Mouse (Mus musculus) intestine, embryonic 14.5 days (tissue): ENCODE measurements at regions not wholly inside any gene's neighbourhood (a gene's known extent, or its start where the extent isn't known, plus 50 kb on each side); places are given as distances from the start of the nearest gene placed in this dataset.

Experiments
- ATAC-seq: fragments of 200-750 bp; cut with Nextera tagmentation; replicated peaks from 2 replicates; pipeline ENCODE4 v1.8.0; 2017; ENCODE audit warnings: low read depth, moderate number of reproducible peaks, moderate TSS enrichment, moderate library complexity; ENCODE audit not compliant: low FRiP score, low TSS enrichment
- DNase-seq: peaks from one replicate; pipeline ENCODE4 v3.0.0-alpha.2; 2018; ENCODE audit warnings: low spot score
- H3K27ac ChIP-seq: fragments of 300-500 bp; sonication (generic); 2 replicates; pipeline ENCODE4 v1.5.1; 2014; ENCODE audit warnings: low read depth, mild to moderate bottlenecking, control low read depth
- H3K27me3 ChIP-seq: fragments of 300-500 bp; sonication (generic); replicated peaks from 2 replicates; pipeline ENCODE4 v1.6.1; 2014; ENCODE audit warnings: low read length, control low read depth; ENCODE audit not compliant: control insufficient read depth, insufficient read depth
- H3K36me3 ChIP-seq: fragments of 300-500 bp; sonication (generic); 2 replicates; pipeline ENCODE4 v1.6.1; 2014; ENCODE audit warnings: low read length, control low read depth; ENCODE audit not compliant: control insufficient read depth, insufficient read depth
- H3K4me1 ChIP-seq: fragments of 300-500 bp; sonication (generic); replicated peaks from 2 replicates; pipeline ENCODE4 v1.6.1; 2014; ENCODE audit warnings: low read length, control low read depth, mixed read lengths; ENCODE audit not compliant: control insufficient read depth, insufficient read depth
- H3K4me2 ChIP-seq: fragments of 300-500 bp; sonication (generic); 2 replicates; pipeline ENCODE4 v1.6.1; 2014; ENCODE audit warnings: low read length
- H3K4me3 ChIP-seq: fragments of 300-500 bp; sonication (generic); 2 replicates; pipeline ENCODE4 v1.5.1; 2014; ENCODE audit warnings: low read depth, low read length, control low read depth, mixed read lengths
- H3K9ac ChIP-seq: fragments of 300-500 bp; sonication (generic); 2 replicates; pipeline ENCODE4 v1.6.1; 2014; ENCODE audit warnings: mild to moderate bottlenecking, low read length
- H3K9me3 ChIP-seq: fragments of 300-500 bp; sonication (generic); 2 replicates; pipeline ENCODE4 v1.6.1; 2016; ENCODE audit warnings: low read length, control low read depth; ENCODE audit not compliant: control insufficient read depth
- WGBS: fragments of 180-500 bp; shearing (Covaris S2); extraction: QIAGEN DNeasy Blood & Tissue Kit; methylation state at CpG from one replicate; pipeline ENCODE4 v1.1.7; 2014; 5-methylcytosine and 5-hydroxymethylcytosine counted together

GRCm38 (mm10) chr8:82529153-82529552, 126.1 kb upstream of the Il15 start:
- ATAC-seq, result no peak
- H3K4me2 ChIP-seq, result no peak overlapping the region

GRCm38 (mm10) chr8:82523866-82524265, 120.8 kb upstream of the Il15 start:
- Histone ChIP-seq H3K9ac (no peak overlapping the region), H3K4me1 (no peaks in the 10 kb centered on the region), H3K4me3 (no peak overlapping the region), H3K4me2 (no peak overlapping the region), H3K27ac (no peak overlapping the region), H3K9me3 (no peaks in the 10 kb centered on the region), H3K36me3 (no peaks in the 10 kb centered on the region), H3K27me3 (no peaks in the 10 kb centered on the region)
- DNase-seq (no peak), ATAC-seq (no peak)
- WGBS, result 97% methylated on average over 14 of the region's 14 CpGs

More at GRCm38 (mm10) chr8:82529153-82529552, 126.1 kb upstream of the Il15 start:
- H3K27ac ChIP-seq, result no peak overlapping the region
- 77% methylated on average over 3 of the region's 3 CpGs for WGBS
- no peaks in the 10 kb centered on the region for H3K4me1 ChIP-seq
- DNase-seq, result no peak
- H3K27me3 ChIP-seq, result no peaks in the 10 kb centered on the region
- no peaks in the 10 kb centered on the region for H3K9me3 ChIP-seq
- no peak overlapping the region for H3K4me3 ChIP-seq
- no peaks in the 10 kb centered on the region for H3K36me3 ChIP-seq
- H3K9ac ChIP-seq, result no peak overlapping the region

- H3K4me3 ChIP-seq, result no peak overlapping the region
These were observed 95.5 kb upstream of the Il15 start for GRCm38 (mm10) chr8:82498496-82498895.

GRCm38 (mm10) chr8:82477856-82478255, 74.8 kb upstream of the Il15 start:
- ATAC-seq, result no peak
- peaks cover 7% of the 10 kb centered on the region for H3K4me1 ChIP-seq
- H3K27ac ChIP-seq, result no peak overlapping the region
- no peaks in the 10 kb centered on the region for H3K36me3 ChIP-seq
- H3K4me2 ChIP-seq, result no peak overlapping the region
- H3K9ac ChIP-seq, result no peak overlapping the region
- no peaks in the 10 kb centered on the region for H3K27me3 ChIP-seq
- 8% methylated on average over 5 of the region's 5 CpGs for WGBS
- DNase-seq, result no peak
- no peaks in the 10 kb centered on the region for H3K9me3 ChIP-seq
- no peak overlapping the region for H3K4me3 ChIP-seq

More at GRCm38 (mm10) chr8:82498496-82498895, 95.5 kb upstream of the Il15 start:
- Histone ChIP-seq H3K4me1 (no peaks in the 10 kb centered on the region), H3K27me3 (no peaks in the 10 kb centered on the region), H3K36me3 (no peaks in the 10 kb centered on the region), H3K4me2 (no peak overlapping the region), H3K27ac (no peak overlapping the region), H3K9ac (no peak overlapping the region), H3K9me3 (no peaks in the 10 kb centered on the region)
- ATAC-seq, result no peak
- 41% methylated on average over 2 of the region's 2 CpGs for WGBS
- DNase-seq, result no peak

GRCm38 (mm10) chr8:82477426-82477769, 74.4 kb upstream of the Il15 start:
- H3K9ac ChIP-seq, result no peak overlapping the region

GRCm38 (mm10) chr8:82476708-82477425, 73.8 kb upstream of the Il15 start:
- Histone ChIP-seq H3K9me3 (no peaks in the 10 kb centered on the region), H3K4me3 (no peak overlapping the region), H3K9ac (no peak overlapping the region), H3K27me3 (no peaks in the 10 kb centered on the region), H3K4me2 (no peak overlapping the region), H3K4me1 (peaks cover 7% of the 10 kb centered on the region), H3K36me3 (no peaks in the 10 kb centered on the region), H3K27ac (no peak overlapping the region)
- no peak for DNase-seq
- 42% methylated on average over 7 of the region's 7 CpGs for WGBS
- ATAC-seq, result no peak

More at GRCm38 (mm10) chr8:82477426-82477769, 74.4 kb upstream of the Il15 start:
- peaks cover 7% of the 10 kb centered on the region for H3K4me1 ChIP-seq
- H3K4me3 ChIP-seq, result no peak overlapping the region
- WGBS, result 15% methylated on average over 2 of the region's 2 CpGs
- no peaks in the 10 kb centered on the region for H3K9me3 ChIP-seq
- ATAC-seq, result no peak
- no peak overlapping the region for H3K27ac ChIP-seq
- DNase-seq, result no peak
- no peaks in the 10 kb centered on the region for H3K36me3 ChIP-seq
- H3K27me3 ChIP-seq, result no peaks in the 10 kb centered on the region
- no peak overlapping the region for H3K4me2 ChIP-seq

- Histone ChIP-seq H3K9me3 (no peaks in the 10 kb centered on the region), H3K27me3 (no peaks in the 10 kb centered on the region), H3K27ac (no peak overlapping the region), H3K4me2 (no peak overlapping the region), H3K9ac (no peak overlapping the region), H3K36me3 (no peaks in the 10 kb centered on the region), H3K4me1 (peaks cover 7% of the 10 kb centered on the region), H3K4me3 (no peak overlapping the region)
- DNase-seq (no peak), ATAC-seq (no peak)
- WGBS, result 76% methylated on average over 2 of the region's 2 CpGs
These were observed 70.2 kb upstream of the Il15 start for GRCm38 (mm10) chr8:82473266-82473665.

GRCm38 (mm10) chr8:82471825-82472224, 68.8 kb upstream of the Il15 start:
- Histone ChIP-seq H3K9ac (no peak overlapping the region), H3K27me3 (no peaks in the 10 kb centered on the region), H3K9me3 (no peaks in the 10 kb centered on the region), H3K4me2 (no peak overlapping the region), H3K4me1 (no peaks in the 10 kb centered on the region), H3K4me3 (no peak overlapping the region), H3K36me3 (no peaks in the 10 kb centered on the region), H3K27ac (no peak overlapping the region)
- DNase-seq, result no peak
- ATAC-seq, result no peak
- WGBS, result no CpG with 5 or more reads among the region's 1 CpGs

- Histone ChIP-seq H3K4me1 (no peaks in the 10 kb centered on the region), H3K27me3 (no peaks in the 10 kb centered on the region), H3K4me3 (no peak overlapping the region), H3K9me3 (no peaks in the 10 kb centered on the region), H3K27ac (no peak overlapping the region), H3K36me3 (no peaks in the 10 kb centered on the region), H3K4me2 (no peak overlapping the region), H3K9ac (no peak overlapping the region)
- ATAC-seq, result no peak
- no peak for DNase-seq
These were observed 66.8 kb upstream of the Il15 start for GRCm38 (mm10) chr8:82469824-82470223.
